Mouse (Mus musculus): ENCODE results near the gene Myh9.

GRCm38 (mm10) chr15:77804460-77804859 is 37.5 kb downstream of the Myh9 start:
- TF ChIP-seq EP300 (IDR thresholded peaks at IDR 0.05; ENCODE audit: low read depth) (no peak), CTCF (IDR thresholded peaks at IDR 0.05; ENCODE audit: low read depth) (no peak)

Data from heart, postnatal 0 days (tissue).